ENCODE assay signal across 16 mouse cellular contexts in the genomic region with DNA sequence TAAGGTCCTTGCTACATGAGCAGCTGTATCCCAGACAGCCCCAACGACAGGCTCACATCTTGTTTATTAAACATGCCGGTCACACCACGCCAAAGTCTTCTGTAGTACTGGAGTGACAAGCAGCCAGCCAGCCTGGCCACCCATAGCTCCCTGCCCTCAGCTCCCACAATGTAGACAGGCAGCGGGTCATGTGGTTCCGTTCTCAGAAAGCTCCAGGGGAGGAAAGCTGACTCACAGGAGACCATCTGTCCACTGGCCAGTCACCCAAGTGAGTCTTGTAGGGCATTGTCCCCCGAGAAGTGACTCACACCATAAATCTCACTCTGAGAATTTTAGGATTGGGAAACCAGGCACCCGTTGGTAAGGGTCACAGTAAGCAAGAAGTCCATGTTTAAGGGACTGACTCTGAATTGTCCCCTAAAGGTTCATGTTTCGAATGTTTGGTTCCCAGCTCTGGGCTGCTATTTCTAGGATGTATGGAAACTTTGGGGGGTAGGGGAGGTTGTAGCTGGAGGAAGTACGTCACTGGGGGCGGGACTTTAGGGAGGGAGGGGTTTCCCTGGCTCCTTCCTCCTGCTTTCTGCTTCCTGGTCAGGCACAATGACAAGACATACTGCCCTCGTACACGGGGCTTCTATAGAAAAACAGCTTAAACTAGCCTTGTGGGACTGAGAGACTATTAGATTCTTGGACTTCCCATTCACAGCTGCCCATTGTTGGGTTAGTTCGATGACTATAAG.
DNase-seq lines count a peak whose midpoint lies in the region; ATAC-seq and TF ChIP-seq lines count a peak whose summit lies in the region.
"Had no signal": no experiment of that assay in that cellular context is flagged by ENCODE, and none has a peak within 500 bp of the region (broad histone marks: within the 10 kb centered on the region; RNA-seq: fewer than 3 reads in every experiment).

No protein-coding gene starts in this region.

- H3K9me3 ChIP-seq in kidney, embryonic 15.5 days (replicated peaks): no peaks in the 10 kb centered on the region
- H3K9me3 ChIP-seq: heart, embryonic 15.5 days; hindbrain, embryonic 12.5 days; limb, embryonic 13.5 days; neural tube, embryonic 12.5 days had no signal

- H3K4me1 ChIP-seq in kidney, embryonic 15.5 days: no peaks in the 10 kb centered on the region
- H3K4me1 ChIP-seq: heart, embryonic 15.5 days; neural tube, embryonic 12.5 days had no signal

- no peak for ATAC-seq in kidney, embryonic 15.5 days (replicated peaks; ENCODE audit: low FRiP score)
- ATAC-seq: intestine, embryonic 16.5 days had no signal

- peak; percentile 6 to 25 for DNase-seq in kidney, postnatal 4 days
- DNase-seq in NIH3T3 (ENCODE audit: low read depth): peak; percentile 40
- DNase-seq in adrenal gland, postnatal 36 days: peak; percentile 75 to 80
- peak; percentile 53 for DNase-seq in lung, postnatal 25 days (ENCODE audit: low spot score)
- no peak for DNase-seq in testis, postnatal 14 days (ENCODE audit: low spot score)
- DNase-seq in urinary bladder, postnatal 36 days (ENCODE audit: low spot score in 2 of 2): no peak
- no peak for DNase-seq in left cerebral cortex, adult 2 months (ENCODE audit: extremely low spot score in 1 of 2, low spot score in 2 of 2)
- DNase-seq: midbrain, embryonic 14.5 days; thymus, postnatal 25 days had no signal

- no peak overlapping the region for H3K4me3 ChIP-seq in kidney, embryonic 15.5 days (replicated peaks)
- no peak overlapping the region for H3K4me3 ChIP-seq in left cerebral cortex, adult 2 months
- H3K4me3 ChIP-seq: heart, embryonic 15.5 days; hindbrain, embryonic 12.5 days; limb, embryonic 13.5 days; neural tube, embryonic 12.5 days had no signal

- no peak overlapping the region for H3K27ac ChIP-seq in kidney, embryonic 15.5 days
- no peak overlapping the region for H3K27ac ChIP-seq in left cerebral cortex, adult 2 months
- H3K27ac ChIP-seq: heart, embryonic 15.5 days; hindbrain, embryonic 12.5 days; limb, embryonic 13.5 days; macrophage; neural tube, embryonic 12.5 days had no signal

- H3K9ac ChIP-seq in kidney, embryonic 15.5 days: no peak overlapping the region
- H3K9ac ChIP-seq: heart, embryonic 15.5 days; hindbrain, embryonic 12.5 days; limb, embryonic 13.5 days; neural tube, embryonic 12.5 days had no signal

- H3K36me3 ChIP-seq in kidney, embryonic 15.5 days: no peaks in the 10 kb centered on the region
- H3K36me3 ChIP-seq: heart, embryonic 15.5 days; hindbrain, embryonic 12.5 days; limb, embryonic 13.5 days; neural tube, embryonic 12.5 days had no signal

- no peaks in the 10 kb centered on the region for H3K27me3 ChIP-seq in kidney, embryonic 15.5 days
- H3K27me3 ChIP-seq: heart, embryonic 15.5 days; hindbrain, embryonic 12.5 days; limb, embryonic 13.5 days; neural tube, embryonic 12.5 days had no signal

- no peak for TF ChIP-seq CTCF in left cerebral cortex, adult 2 months (IDR thresholded peaks at IDR 0.05)

- intact Hi-C loops in left cerebral cortex, adult 2 months (cut with DNase I): no loop called here

- H3K4me2 ChIP-seq in kidney, embryonic 15.5 days: no peak overlapping the region
- H3K4me2 ChIP-seq: heart, embryonic 15.5 days; hindbrain, embryonic 12.5 days; limb, embryonic 13.5 days; neural tube, embryonic 12.5 days had no signal

- WGBS in kidney, embryonic 15.5 days: 63% methylated on average over 13 of the region's 13 CpGs

Comparison
In these comparisons a context has a peak if more than half of its experiments do, and no peak if none do; other contexts are left out.
1. DNase-seq: peak in kidney, postnatal 4 days (2 of 2), NIH3T3 (single experiment), adrenal gland, postnatal 36 days (2 of 2) and lung, postnatal 25 days (single experiment); none in testis, postnatal 14 days (single experiment), urinary bladder, postnatal 36 days (0 of 2) and left cerebral cortex, adult 2 months (0 of 2).